Mouse (Mus musculus) liver, postnatal 0 days (tissue): ENCODE measurements around the gene Spats2. TPM values are rescaled to one million over a fixed set of nuclear protein-coding genes. Genes with fewer than 3 reads are reported as not detected.
"Not testable (repeated sequence)": the region's sequence is repeated elsewhere in the genome, so short reads cannot be mapped to it uniquely, and the experiment has no call there.

Experiments used
- ATAC-seq: fragments of 200-750 bp; cut with Nextera tagmentation; 2 replicates; pipeline ENCODE4 v1.8.0; 2017; ENCODE audit warnings: mild to moderate bottlenecking, moderate library complexity
- DNase-seq: peaks from one replicate; pipeline ENCODE4 v3.0.0-alpha.2; 2016
- H3K27ac ChIP-seq: fragments of 300-500 bp; sonication (generic); 2 replicates; pipeline ENCODE4 v1.5.1; 2014; ENCODE audit warnings: antibody characterized with exemption, moderate library complexity, mild to moderate bottlenecking, low read depth
- H3K27me3 ChIP-seq: fragments of 300-500 bp; sonication (generic); 2 replicates; pipeline ENCODE4 v1.6.1; 2014; ENCODE audit warnings: low read length, control low read depth, mixed read lengths; ENCODE audit not compliant: insufficient read depth
- H3K36me3 ChIP-seq: fragments of 300-500 bp; sonication (generic); replicated peaks from 2 replicates; pipeline ENCODE4 v1.6.1; 2014; ENCODE audit warnings: mild to moderate bottlenecking, control low read depth, low read length, moderate library complexity, mixed read lengths; ENCODE audit not compliant: insufficient read depth
- H3K4me1 ChIP-seq: fragments of 300-500 bp; sonication (generic); 2 replicates; pipeline ENCODE4 v1.6.1; 2014; ENCODE audit warnings: antibody characterized with exemption, mild to moderate bottlenecking, control low read depth; ENCODE audit not compliant: insufficient read depth
- H3K4me2 ChIP-seq: fragments of 300-500 bp; sonication (generic); 2 replicates; pipeline ENCODE4 v1.6.1; 2014; ENCODE audit warnings: low read depth, mild to moderate bottlenecking, low read length, moderate library complexity, mixed read lengths
- H3K4me3 ChIP-seq: fragments of 300-500 bp; sonication (generic); 2 replicates; pipeline ENCODE4 v1.5.1; 2014; ENCODE audit warnings: low read depth, low read length
- H3K9ac ChIP-seq: fragments of 300-500 bp; sonication (generic); replicated peaks from 2 replicates; pipeline ENCODE4 v1.6.1; 2014; ENCODE audit warnings: mild to moderate bottlenecking, moderate library complexity
- H3K9me3 ChIP-seq: fragments of 300-500 bp; sonication (generic); 2 replicates; pipeline ENCODE4 v1.6.1; 2016; ENCODE audit warnings: mild to moderate bottlenecking, control low read depth, low read length, mixed read lengths
- CTCF ChIP-seq: sonication (generic); IDR thresholded peaks from 2 replicates; pipeline ENCODE4 v1.5.1; 2016; ENCODE audit warnings: antibody characterized with exemption, low read depth
- EP300 ChIP-seq: IDR thresholded peaks from 2 replicates; pipeline ENCODE4 v1.6.1; 2016; ENCODE audit warnings: antibody characterized with exemption, low read depth, mild to moderate bottlenecking
- WGBS: fragments of 180-500 bp; shearing (Covaris S2); extraction: QIAGEN DNeasy Blood & Tissue Kit; methylation state at CpG from one replicate; pipeline ENCODE4 v1.1.7; 2014; ENCODE audit not compliant: insufficient replicate concordance; 5-methylcytosine and 5-hydroxymethylcytosine counted together
- polyA plus RNA-seq: library from polyadenylated mRNA; unstranded; fragments of >200 nt; fragmentation: Nextera tagmentation; extraction: Ambion mirVana; gene quantifications from 2 replicates; pipeline ENCODE4 v1.2.1, GENCODE M21; 2015

The Spats2 gene
- polyA plus RNA-seq, 1 experiment from 2014 or later: 4.7 TPM

DNA sequence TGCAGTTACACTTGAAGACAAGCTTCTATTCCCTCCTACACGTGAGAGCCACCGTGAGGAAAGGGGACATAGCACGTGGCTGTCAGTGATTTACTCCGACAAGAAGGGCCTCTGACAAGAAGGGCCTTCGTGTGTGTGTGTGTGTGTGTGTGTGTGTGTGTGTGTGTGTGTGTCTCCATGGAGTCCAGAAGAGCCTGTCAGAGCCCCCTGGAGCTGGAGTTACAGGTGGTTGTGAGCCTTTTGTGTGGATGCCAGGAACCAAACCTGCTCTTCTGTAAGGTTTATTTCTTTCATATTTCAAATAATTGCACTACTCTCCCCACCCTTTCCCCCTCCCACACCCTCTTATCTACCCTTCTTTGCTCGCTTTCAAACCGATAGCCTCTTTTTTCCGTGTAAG is 25.6 kb downstream of the Spats2 start:
- 0 out of 2 replicates have a peak, but pooled peaks cover 2% of the 10 kb centered on the region for H3K9me3 ChIP-seq
- DNase-seq (no peak), ATAC-seq (no peak)
- no peaks in the 10 kb centered on the region for H3K27me3 ChIP-seq
- H3K36me3 ChIP-seq: no peaks in the 10 kb centered on the region
- 71% methylated on average over 8 of the region's 8 CpGs for WGBS
- H3K4me3 ChIP-seq: no peak overlapping the region
- no peak overlapping the region for H3K9ac ChIP-seq
- no peak overlapping the region for H3K27ac ChIP-seq
- TF ChIP-seq EP300 (no peak), CTCF (no peak)
- H3K4me1 ChIP-seq: no peaks in the 10 kb centered on the region
- H3K4me2 ChIP-seq: no peak overlapping the region

- WGBS: 80% methylated on average over 8 of the region's 8 CpGs
- no peaks in the 10 kb centered on the region for H3K4me1 ChIP-seq
- ATAC-seq (no peak), DNase-seq (no peak)
- H3K9me3 ChIP-seq: 0 out of 2 replicates have a peak, but pooled peaks cover 2% of the 10 kb centered on the region
- H3K36me3 ChIP-seq: no peaks in the 10 kb centered on the region
- no peak overlapping the region for H3K9ac ChIP-seq
- TF ChIP-seq EP300: no peak
- TF ChIP-seq CTCF: no peak
- H3K27ac ChIP-seq: no peak overlapping the region
- no peak overlapping the region for H3K4me2 ChIP-seq
- no peaks in the 10 kb centered on the region for H3K27me3 ChIP-seq
- H3K4me3 ChIP-seq: no peak overlapping the region
Measured at GRCm38 (mm10) chr15:99153466-99153865, 27.8 kb downstream of the Spats2 start.

- H3K9me3 ChIP-seq, H3K9ac ChIP-seq, ATAC-seq, H3K4me2 ChIP-seq, H3K27ac ChIP-seq, H3K4me3 ChIP-seq, H3K27me3 ChIP-seq, H3K4me1 ChIP-seq, H3K36me3 ChIP-seq, DNase-seq: not testable (repeated sequence)
- 71% methylated on average over 10 of the region's 10 CpGs for WGBS
Measured at GRCm38 (mm10) chr15:99154515-99154914, 28.8 kb downstream of the Spats2 start.

GRCm38 (mm10) chr15:99163512-99164365 is 38.0 kb downstream of the Spats2 start:
- Histone ChIP-seq H3K27ac (no peak overlapping the region), H3K9ac (no peak overlapping the region), H3K27me3 (no peaks in the 10 kb centered on the region), H3K4me3 (no peak overlapping the region), H3K9me3 (no peaks in the 10 kb centered on the region), H3K4me1 (0 out of 2 replicates have a peak, but pooled peaks cover 2% of the 10 kb centered on the region), H3K4me2 (no peak overlapping the region), H3K36me3 (no peaks in the 10 kb centered on the region)
- ATAC-seq (no peak), DNase-seq (no peak)
- 66% methylated on average over 12 of the region's 12 CpGs for WGBS
- TF ChIP-seq CTCF (no peak), EP300 (no peak)

DNA sequence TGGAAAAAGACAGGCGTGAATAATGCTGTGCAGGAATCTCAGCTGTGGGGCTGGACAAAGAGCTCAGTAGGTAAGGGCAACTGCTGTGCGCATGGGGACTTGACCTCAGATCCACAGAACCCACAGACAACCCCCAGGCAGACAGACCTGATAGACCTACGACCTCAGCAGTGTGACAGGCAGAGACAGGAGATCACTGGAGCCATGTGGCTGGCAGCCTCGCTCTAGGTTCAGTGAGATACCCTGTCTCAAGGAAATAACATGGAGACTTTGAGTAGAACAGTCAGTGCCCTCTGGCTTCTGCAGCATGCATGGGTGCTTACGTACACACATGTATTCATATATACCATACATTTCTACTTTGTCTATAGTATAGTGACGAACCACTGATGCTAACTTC is 46.4 kb downstream of the Spats2 start:
- H3K9me3 ChIP-seq: no peaks in the 10 kb centered on the region
- no peak overlapping the region for H3K4me2 ChIP-seq

DNA sequence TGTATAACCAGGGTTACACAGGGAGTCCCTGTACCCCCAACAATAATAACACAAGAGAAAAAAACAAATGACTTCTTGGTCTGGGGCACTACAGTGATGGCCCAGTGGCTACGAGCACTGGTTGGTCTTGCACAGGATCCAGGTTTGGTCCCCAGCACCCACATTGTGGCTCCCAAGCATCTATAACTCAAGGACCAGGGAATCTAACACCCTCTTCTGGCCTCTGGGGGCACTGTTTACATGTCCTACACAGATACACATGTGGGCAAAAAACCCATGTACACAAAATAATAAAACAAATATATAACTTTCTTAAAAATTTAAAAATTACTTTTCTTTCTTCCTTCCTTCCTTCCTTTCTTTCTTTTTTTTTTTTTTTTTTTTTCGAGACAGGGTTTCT is 53.9 kb downstream of the Spats2 start:
- TF ChIP-seq EP300 (no peak), CTCF (0 out of 2 replicates have a peak, but pooled peaks have one; percentile 8)
- Histone ChIP-seq H3K4me3 (no peak overlapping the region), H3K36me3 (peaks cover 9% of the 10 kb centered on the region), H3K4me1 (no peaks in the 10 kb centered on the region; the same call in 1 of the 2 replicates), H3K4me2 (no peak overlapping the region), H3K9me3 (no peaks in the 10 kb centered on the region), H3K9ac (no peak overlapping the region), H3K27ac (no peak overlapping the region), H3K27me3 (no peaks in the 10 kb centered on the region)
- DNase-seq (no peak), ATAC-seq (no peak)
- 66% methylated on average over 1 of the region's 2 CpGs for WGBS

More for the DNA sequence above, 46.4 kb downstream of the Spats2 start:
- Histone ChIP-seq H3K36me3 (0 out of 2 replicates have a peak, but pooled peaks cover 3% of the 10 kb centered on the region), H3K9ac (no peak overlapping the region), H3K4me3 (no peak overlapping the region), H3K27ac (no peak overlapping the region), H3K4me1 (no peaks in the 10 kb centered on the region), H3K27me3 (no peaks in the 10 kb centered on the region)
- DNase-seq: no peak
- no peak for TF ChIP-seq CTCF
- no peak for TF ChIP-seq EP300
- ATAC-seq: no peak
- 78% methylated on average over 6 of the region's 6 CpGs for WGBS
